Mouse (Mus musculus) sigmoid colon, adult 10 weeks (tissue): ENCODE results near the gene Chm. TPM values are rescaled to one million over a fixed set of nuclear protein-coding genes. Genes with fewer than 3 reads are reported as not detected.

ENCODE experiments used
- polyA plus RNA-seq: library from polyadenylated mRNA; stranded (reverse); fragments of 350-450 nt; fragmentation: Illumina TruSeq; extraction: RNeasy Lipid Tissue Mini Kit (QIAGEN cat#74804); gene quantifications from one replicate; pipeline ENCODE4 v1.2.3, GENCODE M21; 2014; ENCODE audit warnings: low read depth, low replicate concordance

Gene Chm
- polyA plus RNA-seq: 83.8 TPM

GRCm38 (mm10) chrX:113185230-113185985, at the start of gene Chm:
Gene Chm, minus strand, starts transcription at chrX:113185517.

Other genes starting within 250 kb of the Chm start
- 0.88 TPM for gene Dach2, start 112.0 kb upstream of the Chm start, polyA plus RNA-seq